Mouse (Mus musculus) gastrocnemius, adult 8-10 months (tissue): ENCODE results near the gene Unc13b. TPM values are rescaled to one million over a fixed set of nuclear protein-coding genes. Genes with fewer than 3 reads are reported as not detected.

Experiments
- DNase-seq, 2 experiments: peaks; one replicate each; pipeline ENCODE4 v3.0.0; 2022; ENCODE audit warnings: low spot score in 2 of 2
- total RNA-seq, 4 experiments: library from RNA; stranded (reverse); gene quantifications; 2 replicates each; pipeline ENCODE4 v1.2.4; 2022

Unc13b gene
- 1 to 10 TPM; 1.2 to 2.8 (median 1.5) TPM for total RNA-seq

DNA sequence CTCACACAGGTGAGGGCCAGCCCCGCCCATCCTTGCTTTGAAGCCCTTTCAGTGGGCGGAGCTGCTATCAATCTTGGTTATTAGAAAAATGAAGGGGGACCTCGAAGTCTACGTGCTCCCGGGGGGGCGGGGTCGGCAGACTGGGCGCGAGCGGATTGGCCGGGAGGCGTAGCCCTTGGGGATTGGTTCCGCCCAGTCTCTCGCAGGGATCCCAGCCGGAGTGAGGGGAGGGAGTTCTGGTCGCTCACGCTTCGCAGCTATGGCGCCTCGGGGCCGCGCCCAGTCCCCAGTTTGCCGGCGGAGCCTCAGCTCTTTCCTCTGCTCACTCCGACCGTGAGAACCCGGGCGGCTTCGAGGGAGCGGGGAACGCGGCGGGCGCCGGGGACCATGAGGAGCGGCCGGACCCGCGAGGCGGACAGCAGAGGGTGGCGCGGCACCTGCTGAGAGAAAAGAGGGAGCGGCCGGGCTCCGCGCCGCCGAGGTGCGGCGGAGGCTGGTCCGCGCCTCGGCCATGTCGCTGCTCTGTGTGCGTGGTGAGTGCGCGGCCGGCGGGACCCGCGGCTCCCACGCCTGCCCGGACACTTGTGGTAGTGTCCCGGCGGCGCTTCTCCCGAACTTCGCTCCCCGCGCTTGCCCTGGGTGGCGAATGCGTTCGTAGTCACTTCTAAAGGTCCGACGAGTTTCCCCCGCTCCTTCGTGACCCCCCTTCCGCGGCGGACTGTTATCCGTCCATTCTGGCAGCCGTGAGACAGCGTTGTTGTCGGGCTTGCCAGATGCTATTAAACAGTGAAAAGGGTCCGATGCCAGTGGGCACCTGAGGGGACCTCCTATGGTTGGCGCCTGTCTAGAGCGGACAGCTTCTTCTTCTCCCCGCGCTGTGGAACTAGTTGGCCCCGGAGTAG, at the start of gene Unc13b:
Gene Unc13b, plus strand, starts transcription at position 201 of the 902 bp plus-strand sequence.
- peak; percentile 50 to 71 for DNase-seq

DNA sequence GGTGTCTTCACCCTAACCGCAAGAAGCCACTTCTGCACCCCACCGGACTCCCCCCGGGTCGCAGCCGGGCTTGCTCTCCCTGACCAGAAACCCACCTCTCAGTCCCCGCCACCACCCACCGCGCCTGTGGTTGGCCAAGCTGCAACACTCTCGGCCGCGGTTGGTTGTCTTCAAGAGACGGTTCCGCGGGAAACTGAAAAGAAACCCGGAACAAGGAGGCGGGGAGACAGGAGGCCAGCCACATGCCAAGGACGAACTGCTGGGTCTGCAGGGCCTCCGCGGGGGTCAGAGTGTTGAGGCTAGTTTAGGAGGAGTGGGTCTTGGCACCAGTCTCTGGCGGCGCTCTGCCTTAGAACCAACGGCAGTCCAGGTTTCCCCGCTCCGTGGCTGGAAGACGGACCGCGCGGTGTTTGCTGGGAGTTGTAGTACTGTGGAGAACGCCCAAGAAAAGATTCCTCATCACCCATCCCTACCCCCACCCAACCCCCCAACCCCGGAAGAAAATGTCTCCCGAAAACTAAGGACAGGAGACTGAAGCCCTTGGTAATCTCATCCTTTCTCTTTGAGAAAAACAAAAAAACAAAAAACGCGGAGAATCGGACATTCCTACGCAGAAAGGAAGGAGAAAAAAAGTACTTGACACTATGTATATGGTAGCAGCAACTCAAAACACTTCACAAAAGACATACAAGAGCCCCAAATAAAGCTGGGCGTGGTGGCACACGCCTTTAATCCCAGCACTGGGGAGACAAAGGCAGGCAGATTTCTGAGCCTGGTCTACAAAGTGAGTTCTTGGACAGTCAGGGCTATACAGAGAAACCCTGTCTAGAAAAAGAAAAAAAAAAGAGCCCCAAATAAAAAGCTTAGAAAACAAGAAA, 48.4 kb upstream of the Unc13b start, which contains the start of gene Fancg:
Gene Fancg, minus strand, starts transcription at position 346 of the 878 bp plus-strand sequence.
- DNase-seq = peak; percentile 60 to 62

GRCm38 (mm10) chr4:43012091-43012490, 46.7 kb upstream of the Unc13b start:
- no peak for DNase-seq

DNA sequence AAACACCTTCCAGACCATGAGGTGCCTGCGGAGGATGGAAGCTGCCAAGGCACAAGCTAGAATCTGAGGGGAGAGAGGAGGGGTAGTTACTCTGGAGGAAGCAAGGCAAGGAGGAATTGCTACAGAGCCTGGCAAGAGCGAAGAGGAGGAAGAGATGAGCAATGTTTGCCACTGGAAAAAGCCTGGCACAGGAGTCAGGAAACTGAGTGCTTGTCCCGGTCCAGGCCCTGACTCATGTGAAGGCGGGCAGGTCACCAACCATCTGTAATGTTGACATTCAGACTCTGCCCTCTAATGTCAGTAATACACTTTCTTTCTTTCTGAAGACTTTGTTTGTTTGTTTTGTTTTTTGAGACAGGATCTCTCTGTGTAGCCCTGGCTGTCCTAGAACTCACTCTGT, 40.6 kb upstream of the Unc13b start:
- DNase-seq = no peak

DNA sequence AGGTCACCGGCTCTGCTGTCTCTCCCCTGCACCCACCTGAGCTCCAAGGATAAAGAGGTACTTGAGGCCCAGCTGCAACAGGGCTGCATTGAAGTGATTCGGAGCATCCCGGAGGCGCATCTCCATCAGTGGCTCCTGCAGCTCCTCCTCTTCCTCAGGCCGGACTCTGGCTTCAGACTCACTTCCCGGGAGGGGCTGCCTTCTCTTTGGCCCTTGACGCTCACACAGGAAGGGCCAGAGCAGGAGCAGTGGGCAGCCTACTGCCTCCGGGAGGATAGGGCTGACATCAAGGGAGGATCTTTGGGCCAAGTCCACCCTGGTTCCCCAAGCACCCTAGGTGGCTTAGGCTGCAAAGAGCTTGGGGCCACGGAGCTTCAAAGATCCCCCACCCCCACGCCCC, 39.6 kb upstream of the Unc13b start:
- DNase-seq = no peak

GRCm38 (mm10) chr4:43019641-43020465, 38.9 kb upstream of the Unc13b start:
- DNase-seq = no peak

GRCm38 (mm10) chr4:43020876-43021275, 37.9 kb upstream of the Unc13b start:
- no peak for DNase-seq

DNA sequence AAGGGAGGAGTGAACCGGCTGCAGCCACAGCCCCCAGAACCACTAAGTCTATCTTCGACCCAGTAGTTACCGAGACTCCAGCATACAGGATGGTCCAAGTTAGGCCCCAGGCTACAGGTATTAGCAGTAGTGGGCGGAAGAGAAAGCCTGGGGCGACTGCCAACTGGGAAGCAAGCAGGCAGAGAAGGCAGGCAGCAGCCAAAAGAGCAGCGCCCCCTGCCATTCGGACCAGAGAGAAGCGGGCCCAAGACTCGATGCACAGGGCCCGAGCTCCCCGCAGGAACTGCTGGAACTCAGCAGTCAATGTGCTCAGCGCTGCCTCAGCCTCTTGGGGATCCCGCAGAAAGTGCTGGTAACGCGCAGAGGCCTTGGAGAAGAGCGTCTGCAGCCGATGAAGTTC, 37.4 kb upstream of the Unc13b start:
- no peak for DNase-seq

DNA sequence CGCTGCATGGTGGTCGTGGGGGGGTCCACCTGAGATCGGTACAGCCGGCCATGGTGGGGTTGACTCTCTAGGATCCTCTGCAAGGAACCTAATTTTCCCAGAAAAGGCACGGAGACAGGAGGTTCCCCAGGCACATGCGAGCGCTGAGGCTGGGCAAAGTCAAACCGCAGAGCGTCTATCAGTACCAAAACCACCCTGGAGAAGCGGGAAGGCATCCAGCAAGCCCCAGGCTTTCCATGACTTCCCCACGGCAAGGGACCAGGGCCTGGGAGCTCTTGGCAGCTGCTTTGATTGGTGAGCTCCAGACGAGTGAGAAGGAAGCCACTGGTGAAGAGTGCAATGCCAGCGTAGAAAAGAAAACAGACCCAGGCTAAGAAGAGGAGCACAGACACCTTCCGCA, 34.1 kb upstream of the Unc13b start:
- DNase-seq = no peak

GRCm38 (mm10) chr4:43025084-43025960, 33.4 kb upstream of the Unc13b start, which contains the start of gene Pigo:
Pigo (minus strand) TSS chr4:43025819.
- DNase-seq = peak; percentile 89 to 93

GRCm38 (mm10) chr4:43029121-43029520, 29.6 kb upstream of the Unc13b start:
- no peak for DNase-seq

DNA sequence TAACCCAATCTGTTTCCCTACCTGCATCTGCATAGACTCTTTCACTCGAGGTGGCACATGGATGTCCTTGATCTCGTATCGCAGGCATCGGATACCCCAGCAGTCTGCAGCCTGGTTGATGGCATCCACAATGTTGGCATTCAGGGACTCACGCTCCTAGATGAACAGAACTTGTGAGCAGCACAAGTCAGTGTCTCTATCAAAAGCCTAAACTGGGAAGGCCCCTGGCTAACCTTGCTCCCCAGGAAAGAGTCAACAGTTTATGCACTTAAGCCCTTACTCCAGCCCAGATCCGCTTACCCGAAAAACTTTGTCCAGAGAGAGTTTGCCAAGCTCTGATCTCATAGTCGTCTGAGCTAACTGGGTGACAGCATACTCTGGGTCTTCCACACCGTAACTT, 29.0 kb upstream of the Unc13b start:
- no peak for DNase-seq

- DNase-seq = no peak
Observed at GRCm38 (mm10) chr4:43030352-43030751, 28.4 kb upstream of the Unc13b start.

DNA sequence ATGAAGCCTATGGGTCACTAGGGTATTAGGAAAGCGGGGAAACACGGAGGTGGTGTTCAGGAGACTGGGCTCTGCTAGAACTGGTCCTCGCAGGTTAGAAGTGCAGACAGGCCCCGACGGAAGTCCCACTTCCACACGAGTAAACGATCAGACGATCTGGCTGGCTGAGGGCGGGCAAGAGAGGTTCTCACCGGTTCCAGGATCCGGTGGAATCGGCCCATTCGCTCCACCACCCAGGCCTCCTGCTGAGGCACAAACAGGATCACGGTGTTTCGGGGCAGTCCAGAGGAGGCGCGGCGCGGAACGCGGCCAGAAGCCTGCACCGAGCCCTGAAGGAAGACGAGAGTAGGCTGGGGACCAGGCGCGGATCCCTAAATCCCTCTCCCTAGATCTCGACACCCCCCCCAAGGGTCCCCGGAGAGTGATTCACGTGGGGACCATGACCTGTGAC, 27.9 kb upstream of the Unc13b start:
- DNase-seq = peak in 1 of 2 experiments; percentile 30

DNA sequence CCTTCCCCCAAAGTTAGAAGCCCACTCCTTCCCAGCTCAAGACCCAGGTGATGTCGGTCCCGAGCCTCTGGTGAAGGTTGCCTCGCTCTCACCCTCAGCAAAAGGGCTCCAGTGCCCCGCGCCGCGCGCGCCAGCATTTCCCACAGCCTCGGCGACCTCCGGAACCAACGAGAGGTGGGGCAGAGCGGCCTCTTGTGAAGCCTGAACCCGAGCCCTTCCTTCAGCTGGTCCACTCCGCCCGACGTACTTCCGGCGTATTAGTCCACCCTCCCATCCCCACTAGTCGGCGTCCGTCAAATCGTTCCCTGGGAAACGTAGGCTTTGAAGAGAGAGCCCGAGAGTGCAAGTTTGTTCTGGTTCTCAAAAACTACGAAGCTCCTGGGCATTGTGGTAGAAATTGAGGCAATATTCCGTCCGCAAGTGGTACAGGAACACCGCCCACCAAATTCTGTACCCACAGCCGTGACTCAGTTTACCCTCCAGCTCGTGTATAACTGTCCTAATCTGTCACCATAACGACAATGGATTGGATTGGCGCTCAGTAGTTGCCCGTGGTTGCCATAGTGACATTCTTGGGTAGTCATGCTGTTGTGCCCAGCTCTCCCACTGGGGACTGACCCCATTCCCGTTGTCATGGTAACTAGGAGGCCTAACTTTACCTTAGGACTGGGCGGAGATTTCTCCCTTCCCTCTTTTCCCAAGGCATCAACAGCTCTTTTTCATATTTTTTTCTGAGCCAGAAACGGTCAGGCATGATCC, 27.3 kb upstream of the Unc13b start, which contains the start of gene Stoml2:
Gene Stoml2, minus strand, starts transcription at position 474 of the 759 bp plus-strand sequence.
- peak; percentile 88 to 91 for DNase-seq

GRCm38 (mm10) chr4:43032501-43032900, 26.3 kb upstream of the Unc13b start:
- no peak for DNase-seq

DNA sequence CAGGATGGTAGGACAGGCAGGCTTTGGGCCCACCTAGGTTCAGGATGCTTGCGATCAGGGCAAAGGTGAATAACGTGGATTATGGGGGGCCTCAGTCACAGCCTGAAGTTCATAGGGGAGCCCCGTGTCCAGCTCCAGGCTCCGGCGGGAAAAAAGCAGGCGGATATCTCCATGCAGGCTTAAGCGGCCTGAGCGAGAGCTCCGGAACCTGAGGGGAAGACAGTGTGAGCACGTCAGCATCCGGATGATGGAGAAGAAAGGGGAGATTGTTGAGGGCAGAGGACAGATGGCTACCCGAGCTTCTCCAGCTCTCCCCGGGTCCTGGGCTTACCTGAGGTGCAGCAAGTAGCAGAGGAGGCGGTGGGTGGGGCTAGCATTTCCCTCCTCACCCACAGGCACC, 25.3 kb upstream of the Unc13b start:
- no peak for DNase-seq

- no peak for DNase-seq
Observed at GRCm38 (mm10) chr4:43035851-43036250, 22.9 kb upstream of the Unc13b start.

DNA sequence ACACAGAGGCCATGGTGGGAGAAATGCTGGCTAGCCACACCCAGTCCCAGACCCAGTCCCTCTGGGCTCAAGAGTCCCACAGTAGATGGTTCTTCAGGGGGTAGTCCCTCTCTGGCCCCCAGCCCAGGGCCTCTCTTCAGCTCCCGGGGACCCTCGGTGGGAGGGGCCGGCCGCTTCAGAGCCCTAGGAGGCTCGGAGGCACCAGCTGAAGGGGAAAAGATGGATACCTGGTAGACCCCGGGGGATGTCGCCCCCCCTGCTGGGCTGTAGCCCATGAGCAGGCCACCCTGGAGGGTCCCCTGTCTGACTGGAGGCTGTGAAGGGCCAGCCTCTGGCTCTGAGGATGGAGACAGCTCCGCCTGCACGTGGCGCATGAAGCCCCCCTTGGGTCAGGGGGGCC, 22.4 kb upstream of the Unc13b start:
- DNase-seq = no peak
